In the genomic region with DNA sequence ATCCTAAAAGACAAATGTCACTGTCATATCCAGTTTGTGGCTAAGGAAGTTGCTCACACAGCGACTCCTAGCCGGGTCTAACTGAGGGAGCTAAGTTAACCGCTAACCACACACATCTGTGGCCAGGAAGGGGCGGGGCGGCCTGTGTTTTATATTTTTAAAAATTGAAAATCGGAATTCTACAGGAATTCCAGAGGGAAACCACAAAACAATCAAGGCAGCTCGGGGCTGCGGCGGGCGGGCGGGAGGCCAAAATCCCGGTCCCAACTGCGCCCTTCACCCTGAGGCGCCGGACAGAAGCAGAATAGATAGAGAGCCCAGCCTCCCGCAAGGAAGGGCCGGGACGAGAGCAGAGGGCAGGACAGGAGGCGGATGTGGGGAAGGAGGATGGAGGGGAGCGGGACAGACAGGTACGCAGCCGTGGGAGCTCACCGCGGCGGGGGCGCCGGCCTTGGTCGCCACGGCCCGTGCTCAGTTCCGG, we compare ENCODE assay signal across 8 mouse cellular contexts. TPM values are rescaled to one million over a fixed set of nuclear protein-coding genes. Genes with fewer than 3 reads are reported as not detected.
A peak's percentile ranks its signal among the peaks of the same experiment; 100 is the strongest.
DNase-seq lines count a peak whose midpoint lies in the region; ATAC-seq and TF ChIP-seq lines count a peak whose summit lies in the region.

No protein-coding gene starts in this region.

- H3K36me3 ChIP-seq in heart, embryonic 12.5 days: peaks cover 13% of the 10 kb centered on the region
- peaks cover 2% of the 10 kb centered on the region for H3K36me3 ChIP-seq in ES-E14 (ENCODE audit: control insufficient read depth, insufficient read depth, low read length, poor library complexity, severe bottlenecking)
- H3K36me3 ChIP-seq in erythroblast, embryonic 14.5 days (ENCODE audit: control insufficient read depth): peaks cover 35% of the 10 kb centered on the region
- H3K36me3 ChIP-seq in kidney, embryonic 14.5 days (ENCODE audit: control insufficient read depth, insufficient read depth, low read length): peaks cover 13% of the 10 kb centered on the region; the same call in 1 of the 2 replicates
- no peaks in the 10 kb centered on the region for H3K36me3 ChIP-seq in megakaryocyte, embryonic 14.5 days (replicated peaks; ENCODE audit: low read length)

- H3K4me1 ChIP-seq in heart, embryonic 12.5 days (replicated peaks): peaks cover 30% of the 10 kb centered on the region
- H3K4me1 ChIP-seq in ES-E14 (ENCODE audit: control insufficient read depth in 2 of 2, insufficient read depth in 2 of 2, low read length in 2 of 2, poor library complexity in 1 of 2): peaks cover 4 to 9% of the 10 kb centered on the region in 2 experiments; a peak in 1 of 4 replicates
- peaks cover 32% of the 10 kb centered on the region for H3K4me1 ChIP-seq in erythroblast, embryonic 14.5 days (ENCODE audit: control insufficient read depth)
- peaks cover 15% of the 10 kb centered on the region for H3K4me1 ChIP-seq in kidney, embryonic 14.5 days (ENCODE audit: control insufficient read depth, insufficient read depth, low read length)
- H3K4me1 ChIP-seq in megakaryocyte, embryonic 14.5 days: peaks cover 23% of the 10 kb centered on the region

- under 1% methylated on average over 31 of the region's 31 CpGs for WGBS in heart, embryonic 12.5 days
- WGBS in kidney, embryonic 14.5 days: 1% methylated on average over 26 of the region's 31 CpGs

- peak overlapping the region; percentile 66 for H3K4me2 ChIP-seq in heart, embryonic 12.5 days
- H3K4me2 ChIP-seq in kidney, embryonic 14.5 days (replicated peaks; ENCODE audit: low read depth, low read length): peak overlapping the region; percentile 62

- no peak for DNase-seq in heart, adult 9 months (ENCODE audit: low spot score in 2 of 2)
- DNase-seq in ES-E14 (ENCODE audit: low read depth, low spot score): no peak
- peak; percentile 71 for DNase-seq in thymus, postnatal 14 days
- no peak for DNase-seq in cerebellum, adult 18-20 months

- in situ Hi-C loops in ES-E14 (cut with MboI; ENCODE audit: low sequenced_read_pairs in 2 of 2, unreplicated experiment in 2 of 2): no loop called here

- H3K27ac ChIP-seq in heart, embryonic 12.5 days (ENCODE audit: poor library complexity, severe bottlenecking): peak overlapping the region; percentile 76
- H3K27ac ChIP-seq in ES-E14 (ENCODE audit: insufficient read depth, low read depth, low read length, poor library complexity, severe bottlenecking): peak overlapping the region; percentile 87
- peak overlapping the region; percentile 86 for H3K27ac ChIP-seq in kidney, embryonic 14.5 days (ENCODE audit: low read depth, low read length)

- H3K9me3 ChIP-seq in heart, embryonic 12.5 days (replicated peaks): no peaks in the 10 kb centered on the region
- no peaks in the 10 kb centered on the region for H3K9me3 ChIP-seq in ES-E14 (ENCODE audit: control insufficient read depth, insufficient read depth, low read depth, low read length)
- no peaks in the 10 kb centered on the region for H3K9me3 ChIP-seq in erythroblast, embryonic 14.5 days (ENCODE audit: control insufficient read depth, low read length)
- no peaks in the 10 kb centered on the region for H3K9me3 ChIP-seq in kidney, embryonic 14.5 days (ENCODE audit: control insufficient read depth, low read length)
- no peaks in the 10 kb centered on the region for H3K9me3 ChIP-seq in megakaryocyte, embryonic 14.5 days

- H3K9ac ChIP-seq in heart, embryonic 12.5 days: peak overlapping the region; percentile 90
- peak overlapping the region; percentile 97 for H3K9ac ChIP-seq in ES-E14 (ENCODE audit: insufficient read depth, low read depth, low read length, poor library complexity, severe bottlenecking)
- peak overlapping the region; percentile 89 for H3K9ac ChIP-seq in kidney, embryonic 14.5 days (ENCODE audit: low read depth, low read length)

- ATAC-seq in heart, embryonic 12.5 days (ENCODE audit: insufficient number of reproducible peaks, low FRiP score): peak; percentile 39
- peak; percentile 68 for ATAC-seq in kidney, embryonic 14.5 days (ENCODE audit: low FRiP score, low TSS enrichment)

- no peaks in the 10 kb centered on the region for H3K27me3 ChIP-seq in heart, embryonic 12.5 days (replicated peaks)
- H3K27me3 ChIP-seq in erythroblast, embryonic 14.5 days (ENCODE audit: control insufficient read depth): no peaks in the 10 kb centered on the region
- no peaks in the 10 kb centered on the region for H3K27me3 ChIP-seq in kidney, embryonic 14.5 days (ENCODE audit: control insufficient read depth, insufficient read depth, low read length)
- peaks cover 72% of the 10 kb centered on the region for H3K27me3 ChIP-seq in megakaryocyte, embryonic 14.5 days (replicated peaks)

- peak overlapping the region; percentile 94 for H3K4me3 ChIP-seq in heart, embryonic 12.5 days
- H3K4me3 ChIP-seq in ES-E14 (ENCODE audit: insufficient read depth in 1 of 2, low read depth in 1 of 2, low read length in 2 of 2, poor library complexity in 1 of 2, severe bottlenecking in 1 of 2): peak overlapping the region; percentile 76 to 92
- H3K4me3 ChIP-seq in erythroblast, embryonic 14.5 days (replicated peaks): peak overlapping the region; percentile 100
- peak overlapping the region; percentile 93 for H3K4me3 ChIP-seq in kidney, embryonic 14.5 days (ENCODE audit: low read length)
- H3K4me3 ChIP-seq in megakaryocyte, embryonic 14.5 days (replicated peaks): peak overlapping the region; percentile 97

TF ChIP-seq in ES-E14, 5 proteins besides CTCF, POLR2A, EP300 and RAD21:
- TF ChIP-seq HCFC1 (IDR thresholded peaks at IDR 0.05; ENCODE audit: borderline replicate concordance, insufficient read depth, low read length) (no peak), MAFK (IDR thresholded peaks at IDR 0.05; ENCODE audit: insufficient read depth, low read depth, low read length) (no peak), ZC3H11A (IDR thresholded peaks at IDR 0.05; ENCODE audit: borderline replicate concordance, low read depth, low read length) (no peak), CHD2 (IDR thresholded peaks at IDR 0.05; ENCODE audit: low read depth, low read length) (no peak), ZNF384 (IDR thresholded peaks at IDR 0.05; ENCODE audit: low read depth, low read length) (no peak)
TF ChIP-seq in ES-E14: peak in this region for 0.

RNA-seq across cellular contexts. Expression of gene Ect2, which starts 0.4 kb away (rescaled TPM):
- polyA plus RNA-seq in heart, embryonic 12.5 days (2016; fragmentation: Nextera tagmentation; extraction: Ambion mirVana): 64.0 and 67.5 TPM in 2 replicates
- total RNA-seq in ES-E14 (2012; rRNA removed): 97.8 and 103 TPM in 2 replicates
- 0.15 and 0.46 TPM in 2 replicates for polyA plus RNA-seq in erythroblast, embryonic 14.5 days (2012)
- 43.3 and 69.8 TPM in 2 replicates for polyA plus RNA-seq in kidney, embryonic 14.5 days (2014; fragmentation: Nextera tagmentation; extraction: Ambion mirVana)
- 0.09 and 5.1 TPM in 2 replicates for polyA plus RNA-seq in megakaryocyte, embryonic 14.5 days (2012; ENCODE audit: insufficient read depth, low replicate concordance)

RNA-seq across cellular contexts. Expression of gene Nceh1, which starts 29.5 kb away (rescaled TPM):
- polyA plus RNA-seq in heart, embryonic 12.5 days (2016; fragmentation: Nextera tagmentation; extraction: Ambion mirVana): 12.3 and 13.3 TPM in 2 replicates
- total RNA-seq in ES-E14 (2012; rRNA removed): 17.3 and 27.5 TPM in 2 replicates
- 0.11 and 0.41 TPM in 2 replicates for polyA plus RNA-seq in erythroblast, embryonic 14.5 days (2012)
- polyA plus RNA-seq in kidney, embryonic 14.5 days (2014; fragmentation: Nextera tagmentation; extraction: Ambion mirVana): 7.8 and 9.3 TPM in 2 replicates
- 1.8 TPM in 1 of 2 replicates, not detected in the other for polyA plus RNA-seq in megakaryocyte, embryonic 14.5 days (2012; ENCODE audit: insufficient read depth, low replicate concordance)
